Mouse (Mus musculus) erythroblast, embryonic 14.5 days (primary cell): ENCODE measurements around the gene Baz2b. TPM values are rescaled to one million over a fixed set of nuclear protein-coding genes. Genes with fewer than 3 reads are reported as not detected.

Source experiments
- H3K27me3 ChIP-seq: 2 replicates; pipeline ENCODE4 v1.6.1; 2012; ENCODE audit warnings: inconsistent platforms; ENCODE audit not compliant: control insufficient read depth
- H3K36me3 ChIP-seq: 2 replicates; pipeline ENCODE4 v1.6.1; 2012; ENCODE audit warnings: mild to moderate bottlenecking, inconsistent platforms; ENCODE audit not compliant: control insufficient read depth
- H3K4me1 ChIP-seq: 2 replicates; pipeline ENCODE4 v1.6.1; 2012; ENCODE audit warnings: inconsistent platforms; ENCODE audit not compliant: control insufficient read depth
- H3K4me3 ChIP-seq: replicated peaks from 2 replicates; pipeline ENCODE3; 2012; ENCODE audit warnings: moderate library complexity, mild to moderate bottlenecking, inconsistent platforms
- H3K9me3 ChIP-seq: 2 replicates; pipeline ENCODE4 v1.6.1; 2012; ENCODE audit warnings: low read length, inconsistent platforms, mixed read lengths; ENCODE audit not compliant: control insufficient read depth
- GATA1 ChIP-seq: IDR thresholded peaks from 2 replicates; pipeline ENCODE4 v1.6.1; 2012; ENCODE audit warnings: low read length, inconsistent platforms, mixed read lengths
- TAL1 ChIP-seq: IDR thresholded peaks from 3 replicates; pipeline ENCODE4 v1.6.1; 2012; ENCODE audit warnings: low read length, inconsistent platforms, mixed read lengths
- polyA plus RNA-seq: library from polyadenylated mRNA; stranded (reverse); fragments of >175 nt; gene quantifications from 2 replicates; pipeline ENCODE4 v1.2.3, GENCODE M21; 2012

Baz2b gene
- polyA plus RNA-seq, 1 experiment: 1.8 TPM

- no peaks in the 10 kb centered on the region for H3K27me3 ChIP-seq
- peaks cover 22% of the 10 kb centered on the region for H3K4me1 ChIP-seq
- TF ChIP-seq TAL1 (no peak), GATA1 (peak; percentile 79)
- no peaks in the 10 kb centered on the region for H3K9me3 ChIP-seq
- H3K4me3 ChIP-seq: no peak overlapping the region
- peaks cover 17% of the 10 kb centered on the region for H3K36me3 ChIP-seq
Measured at GRCm38 (mm10) chr2:60223489-60223888, 13.8 kb upstream of the Baz2b start.

DNA sequence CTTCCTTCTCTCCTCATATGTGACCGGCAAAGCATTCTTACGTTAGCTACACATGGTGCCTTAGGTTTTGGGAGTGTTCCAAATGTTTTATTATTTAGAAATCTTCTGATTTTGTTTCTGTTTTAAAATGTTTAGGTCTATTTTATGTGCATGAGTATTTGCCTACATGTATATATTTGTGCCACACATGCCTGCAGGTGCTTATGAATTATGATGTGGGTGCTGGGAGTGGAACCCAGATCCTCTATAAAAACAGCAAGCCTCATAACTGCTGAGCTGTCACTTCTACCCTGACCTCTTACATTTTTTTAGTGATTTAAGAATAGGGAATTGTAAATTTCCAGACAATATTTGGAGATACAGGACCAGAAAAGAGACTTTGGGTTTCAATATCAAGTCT lies 12.3 kb upstream of the Baz2b start:
- no peak for TF ChIP-seq GATA1
- no peak for TF ChIP-seq TAL1
- Histone ChIP-seq H3K27me3 (no peaks in the 10 kb centered on the region), H3K9me3 (no peaks in the 10 kb centered on the region), H3K36me3 (peaks cover 22% of the 10 kb centered on the region), H3K4me1 (peaks cover 13% of the 10 kb centered on the region), H3K4me3 (no peak overlapping the region)

GRCm38 (mm10) chr2:60221236-60221635 lies 11.6 kb upstream of the Baz2b start:
- no peaks in the 10 kb centered on the region for H3K9me3 ChIP-seq
- no peaks in the 10 kb centered on the region for H3K27me3 ChIP-seq
- TF ChIP-seq GATA1 (no peak), TAL1 (no peak)
- no peak overlapping the region for H3K4me3 ChIP-seq
- peaks cover 25% of the 10 kb centered on the region for H3K36me3 ChIP-seq
- H3K4me1 ChIP-seq: peaks cover 13% of the 10 kb centered on the region

GRCm38 (mm10) chr2:60217620-60218019 lies 8.0 kb upstream of the Baz2b start:
- TF ChIP-seq TAL1: no peak
- TF ChIP-seq GATA1: no peak
- H3K4me3 ChIP-seq: no peak overlapping the region
- H3K27me3 ChIP-seq: no peaks in the 10 kb centered on the region
- no peaks in the 10 kb centered on the region for H3K9me3 ChIP-seq
- H3K36me3 ChIP-seq: peaks cover 50% of the 10 kb centered on the region
- H3K4me1 ChIP-seq: peaks cover 28% of the 10 kb centered on the region

DNA sequence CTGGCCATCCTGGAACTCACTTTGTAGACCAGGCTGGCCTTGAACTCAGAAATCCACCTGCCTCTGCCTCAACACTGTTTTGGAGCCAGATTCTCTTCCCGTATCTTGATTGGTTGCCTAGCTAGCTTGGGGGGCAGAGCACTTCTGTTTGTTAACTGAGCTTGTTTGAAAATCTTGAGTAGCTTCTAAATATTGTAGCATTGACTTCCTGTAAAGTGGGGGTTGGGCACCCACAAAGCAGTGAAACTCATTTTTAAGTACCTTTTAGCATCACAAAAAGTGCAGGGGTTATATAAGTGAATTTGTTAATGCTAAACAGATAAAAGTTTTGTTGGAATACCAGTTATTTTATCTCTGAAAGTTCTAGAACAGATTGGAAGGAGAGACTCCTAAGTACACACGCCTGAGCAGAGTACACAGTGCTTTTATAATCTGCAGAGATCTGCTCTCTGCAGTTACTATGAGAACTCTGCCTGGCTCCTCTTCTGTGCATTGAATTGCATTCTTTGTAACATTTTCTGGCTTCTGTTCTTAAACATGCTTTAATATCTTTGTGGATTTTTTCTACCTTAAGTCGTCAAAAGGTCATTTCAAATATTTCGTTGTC lies 7.0 kb upstream of the Baz2b start:
- no peak for TF ChIP-seq GATA1
- Histone ChIP-seq H3K36me3 (peaks cover 57% of the 10 kb centered on the region), H3K4me1 (peaks cover 38% of the 10 kb centered on the region)

GRCm38 (mm10) chr2:60214683-60215082 lies 5.0 kb upstream of the Baz2b start:
- TF ChIP-seq GATA1: no peak
- TF ChIP-seq TAL1: no peak
- Histone ChIP-seq H3K27me3 (no peaks in the 10 kb centered on the region), H3K4me1 (peaks cover 51% of the 10 kb centered on the region), H3K4me3 (no peak overlapping the region), H3K36me3 (peaks cover 56% of the 10 kb centered on the region), H3K9me3 (no peaks in the 10 kb centered on the region)

More for the DNA sequence above, 7.0 kb upstream of the Baz2b start:
- Histone ChIP-seq H3K27me3 (no peaks in the 10 kb centered on the region), H3K4me3 (no peak overlapping the region), H3K9me3 (no peaks in the 10 kb centered on the region)

GRCm38 (mm10) chr2:60212488-60212887 lies 2.8 kb upstream of the Baz2b start:
- no peaks in the 10 kb centered on the region for H3K27me3 ChIP-seq
- H3K36me3 ChIP-seq: peaks cover 49% of the 10 kb centered on the region
- no peak overlapping the region for H3K4me3 ChIP-seq
- no peaks in the 10 kb centered on the region for H3K9me3 ChIP-seq
- TF ChIP-seq GATA1: no peak
- TF ChIP-seq TAL1: no peak
- peaks cover 59% of the 10 kb centered on the region for H3K4me1 ChIP-seq

- Histone ChIP-seq H3K36me3 (peaks cover 50% of the 10 kb centered on the region), H3K4me1 (peaks cover 56% of the 10 kb centered on the region), H3K9me3 (no peaks in the 10 kb centered on the region), H3K4me3 (peak overlapping the region; percentile 78), H3K27me3 (no peaks in the 10 kb centered on the region)
- TF ChIP-seq GATA1 (no peak), TAL1 (no peak)
Measured at GRCm38 (mm10) chr2:60210821-60211220, 1.2 kb upstream of the Baz2b start.

DNA sequence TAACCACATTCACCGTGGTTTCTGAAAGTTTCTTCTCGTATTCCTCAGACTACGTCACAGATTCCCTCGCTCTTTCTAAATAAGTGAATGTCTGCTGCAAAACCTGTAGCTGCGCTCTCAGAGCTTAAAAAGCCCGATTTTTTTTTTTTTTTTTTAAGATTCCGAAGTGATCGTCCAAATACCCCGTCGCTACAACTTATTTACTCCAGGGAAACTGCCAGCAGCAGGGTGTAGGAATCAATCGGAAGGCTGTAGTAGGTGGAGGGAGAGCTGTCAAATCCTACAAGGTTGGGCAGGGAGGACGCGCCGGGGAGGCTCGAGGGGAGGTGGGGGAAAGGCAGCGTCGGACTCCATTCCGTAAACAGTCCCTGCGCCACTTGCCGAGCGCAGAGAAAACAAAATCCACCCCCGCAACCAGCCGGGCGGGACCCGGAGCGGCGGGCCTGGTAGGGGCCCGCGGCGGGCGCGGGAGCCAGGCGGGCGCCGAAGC lies 472 bp downstream of the Baz2b start:
- Histone ChIP-seq H3K36me3 (peaks cover 53% of the 10 kb centered on the region), H3K27me3 (no peaks in the 10 kb centered on the region), H3K4me3 (peak overlapping the region; percentile 78), H3K4me1 (peaks cover 54% of the 10 kb centered on the region), H3K9me3 (no peaks in the 10 kb centered on the region)
- no peak for TF ChIP-seq TAL1
- TF ChIP-seq GATA1: no peak

- TF ChIP-seq TAL1 (no peak), GATA1 (no peak)
- no peak overlapping the region for H3K4me3 ChIP-seq
- peaks cover 40% of the 10 kb centered on the region for H3K36me3 ChIP-seq
- H3K27me3 ChIP-seq: no peaks in the 10 kb centered on the region
- peaks cover 31% of the 10 kb centered on the region for H3K4me1 ChIP-seq
- H3K9me3 ChIP-seq: no peaks in the 10 kb centered on the region
Measured at GRCm38 (mm10) chr2:60205795-60206194, 3.8 kb downstream of the Baz2b start.
